Mouse (Mus musculus): ENCODE measurements at regions not wholly inside any gene's neighbourhood (a gene's known extent, or its start where the extent isn't known, plus 50 kb on each side); places are given as distances from the start of the nearest gene placed in this dataset.

GRCm38 (mm10) chr9:113195556-113195955 lies 512.5 kb downstream of the Pdcd6ip start:
- no peak for DNase-seq (ENCODE audit: extremely low read depth, insufficient read length, low spot score)

GRCm38 (mm10) chr9:113192773-113193172 lies 515.3 kb downstream of the Pdcd6ip start:
- no peak for DNase-seq (ENCODE audit: extremely low read depth, insufficient read length, low spot score)

GRCm38 (mm10) chr9:113191163-113191562 lies 516.9 kb downstream of the Pdcd6ip start:
- DNase-seq (ENCODE audit: extremely low read depth, insufficient read length, low spot score) = no peak

GRCm38 (mm10) chr9:113181182-113181581 lies 526.9 kb downstream of the Pdcd6ip start:
- no peak for DNase-seq (ENCODE audit: extremely low read depth, insufficient read length, low spot score)

- no peak for DNase-seq (ENCODE audit: extremely low read depth, insufficient read length, low spot score)
Observed at GRCm38 (mm10) chr9:113177918-113178235, 530.2 kb downstream of the Pdcd6ip start.

- DNase-seq (ENCODE audit: extremely low read depth, insufficient read length, low spot score) = no peak
Observed at GRCm38 (mm10) chr9:113177181-113177917, 530.7 kb downstream of the Pdcd6ip start.

GRCm38 (mm10) chr9:113171767-113172405 lies 536.2 kb downstream of the Pdcd6ip start:
- no peak for DNase-seq (ENCODE audit: extremely low read depth, insufficient read length, low spot score)

- no peak for DNase-seq (ENCODE audit: extremely low read depth, insufficient read length, low spot score)
Observed at GRCm38 (mm10) chr9:113162897-113163874, 544.9 kb downstream of the Pdcd6ip start.

- no peak for DNase-seq (ENCODE audit: extremely low read depth, insufficient read length, low spot score)
Observed at GRCm38 (mm10) chr9:113160011-113160410, 548.0 kb downstream of the Pdcd6ip start.

- DNase-seq (ENCODE audit: extremely low read depth, insufficient read length, low spot score) = no peak
Observed at GRCm38 (mm10) chr9:113158080-113158479, 550.0 kb downstream of the Pdcd6ip start.

GRCm38 (mm10) chr9:113157474-113158076 lies 550.5 kb downstream of the Pdcd6ip start:
- no peak for DNase-seq (ENCODE audit: extremely low read depth, insufficient read length, low spot score)

GRCm38 (mm10) chr9:113156707-113157106 lies 551.4 kb downstream of the Pdcd6ip start:
- no peak for DNase-seq (ENCODE audit: extremely low read depth, insufficient read length, low spot score)

- DNase-seq (ENCODE audit: extremely low read depth, insufficient read length, low spot score) = no peak
Observed at GRCm38 (mm10) chr9:113149084-113149483, 559.0 kb downstream of the Pdcd6ip start.

- DNase-seq (ENCODE audit: extremely low read depth, insufficient read length, low spot score) = no peak
Observed at GRCm38 (mm10) chr9:113146571-113146970, 561.5 kb downstream of the Pdcd6ip start.

- no peak for DNase-seq (ENCODE audit: extremely low read depth, insufficient read length, low spot score)
Observed at GRCm38 (mm10) chr9:113145036-113145435, 563.0 kb downstream of the Pdcd6ip start.

- DNase-seq (ENCODE audit: extremely low read depth, insufficient read length, low spot score) = no peak
Observed at GRCm38 (mm10) chr9:113134611-113135010, 573.4 kb downstream of the Pdcd6ip start.

- no peak for DNase-seq (ENCODE audit: extremely low read depth, insufficient read length, low spot score)
Observed at GRCm38 (mm10) chr9:113123004-113123692, 584.9 kb downstream of the Pdcd6ip start.

- no peak for DNase-seq (ENCODE audit: extremely low read depth, insufficient read length, low spot score)
Observed at GRCm38 (mm10) chr9:113122253-113122749, 585.8 kb downstream of the Pdcd6ip start.

- DNase-seq (ENCODE audit: extremely low read depth, insufficient read length, low spot score) = no peak
Observed at GRCm38 (mm10) chr9:113120385-113120784, 587.7 kb downstream of the Pdcd6ip start.

GRCm38 (mm10) chr9:113119721-113120120 lies 588.3 kb downstream of the Pdcd6ip start:
- no peak for DNase-seq (ENCODE audit: extremely low read depth, insufficient read length, low spot score)
